Mouse (Mus musculus) kidney, adult 2 months (tissue): Measurements from ENCODE around the gene Golt1a. TPM values are rescaled to one million over a fixed set of nuclear protein-coding genes. Genes with fewer than 3 reads are reported as not detected.

Source experiments
- DNase-seq: peaks from one replicate; pipeline ENCODE4 v3.0.0; 2021
- H3K27ac ChIP-seq: fragments of 200-500 bp; 2 replicates; pipeline ENCODE4 v1.5.1; 2012; ENCODE audit warnings: low read depth, low read length, control low read depth, inconsistent platforms; ENCODE audit not compliant: insufficient read depth
- H3K27me3 ChIP-seq: fragments of 200-500 bp; replicated peaks from 2 replicates; pipeline ENCODE4 v1.6.1; 2012; ENCODE audit warnings: mild to moderate bottlenecking, moderate library complexity, low read length, inconsistent platforms; ENCODE audit not compliant: control insufficient read depth, insufficient read depth
- H3K36me3 ChIP-seq: fragments of 200-500 bp; 2 replicates; pipeline ENCODE4 v1.6.1; 2012; ENCODE audit warnings: mild to moderate bottlenecking, moderate library complexity, low read length, inconsistent platforms; ENCODE audit not compliant: control insufficient read depth, insufficient read depth
- H3K4me1 ChIP-seq: fragments of 200-500 bp; 2 replicates; pipeline ENCODE4 v1.6.1; 2011; ENCODE audit warnings: low read length; ENCODE audit not compliant: control insufficient read depth, insufficient read depth
- H3K4me3 ChIP-seq: fragments of 200-500 bp; 2 replicates; pipeline ENCODE4 v1.5.1; 2011; ENCODE audit warnings: mild to moderate bottlenecking, low read depth, low read length, control low read depth; ENCODE audit not compliant: insufficient read depth
- CTCF ChIP-seq: fragments of 200-500 bp; conservative IDR thresholded peaks from 2 replicates; pipeline ENCODE4 v1.5.1; 2011; ENCODE audit warnings: low read depth, mild to moderate bottlenecking, control low read depth, low read length, moderate library complexity, mixed read lengths; ENCODE audit not compliant: insufficient read depth, insufficient read length
- POLR2A ChIP-seq: fragments of 200-500 bp; IDR thresholded peaks from one replicate; pipeline ENCODE4 v1.6.1; 2011; ENCODE audit warnings: low read depth, low read length, control low read depth
- whole genome bisulfite sequencing: fragments of 180-500 bp; shearing (Covaris S2); methylation state at CpG from one replicate; pipeline ENCODE4 v1.1.7; 2018; 5-methylcytosine and 5-hydroxymethylcytosine counted together
- polyA plus RNA-seq: library from polyadenylated mRNA; depleted of rRNA; stranded (reverse); fragments of >200 nt; gene quantifications from 2 replicates; pipeline ENCODE4 v1.2.3, GENCODE M21; 2012; rRNA removed

The Golt1a gene
- polyA plus RNA-seq: 18.1 and 18.9 TPM in 2 replicates

DNA sequence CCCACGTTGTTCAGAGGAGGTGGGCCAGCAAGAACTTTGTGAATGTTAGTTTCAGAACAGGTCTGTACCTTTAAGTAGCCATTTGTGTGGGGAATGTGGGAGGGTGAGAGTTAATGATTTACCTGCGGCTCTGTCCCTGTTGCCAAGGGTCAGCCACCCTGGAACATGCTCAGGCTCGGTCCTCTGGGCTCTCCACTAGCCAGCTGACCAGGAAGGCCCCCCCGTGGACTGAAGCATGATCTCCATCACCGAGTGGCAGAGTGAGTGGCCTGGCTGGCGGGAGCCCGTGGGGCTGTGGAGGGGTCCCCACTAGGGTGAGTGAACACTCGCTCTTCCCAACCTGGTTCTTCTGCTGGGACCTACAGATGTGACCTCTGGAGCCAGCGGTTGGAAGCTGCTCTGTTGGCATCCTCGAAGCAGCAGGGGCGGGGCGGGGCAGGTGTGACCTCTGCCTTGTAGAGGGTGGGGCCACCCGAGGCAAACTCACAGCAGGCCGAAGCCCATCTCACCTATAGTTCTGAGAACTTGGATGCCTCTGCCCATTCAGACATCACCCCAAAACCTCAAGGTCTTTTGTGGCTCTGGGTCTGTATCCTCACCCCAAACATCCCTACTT, at the start of gene Golt1a:
Gene Golt1a (plus strand): TSS at position 149 of the 616 bp plus-strand sequence.
- no peak for TF ChIP-seq CTCF
- no peak for TF ChIP-seq POLR2A
- Histone ChIP-seq H3K27ac (peak within 1 kb of the TSS; percentile 97), H3K4me1 (peaks cover 19% of the 10 kb centered on the region; the same call in 1 of the 2 replicates), H3K36me3 (no peaks in the 10 kb centered on the region), H3K4me3 (peak within 1 kb of the TSS; percentile 58), H3K27me3 (no peaks in the 10 kb centered on the region)
- WGBS: 21% methylated on average over 14 of the region's 14 CpGs
- DNase-seq: peak; percentile 96

DNA sequence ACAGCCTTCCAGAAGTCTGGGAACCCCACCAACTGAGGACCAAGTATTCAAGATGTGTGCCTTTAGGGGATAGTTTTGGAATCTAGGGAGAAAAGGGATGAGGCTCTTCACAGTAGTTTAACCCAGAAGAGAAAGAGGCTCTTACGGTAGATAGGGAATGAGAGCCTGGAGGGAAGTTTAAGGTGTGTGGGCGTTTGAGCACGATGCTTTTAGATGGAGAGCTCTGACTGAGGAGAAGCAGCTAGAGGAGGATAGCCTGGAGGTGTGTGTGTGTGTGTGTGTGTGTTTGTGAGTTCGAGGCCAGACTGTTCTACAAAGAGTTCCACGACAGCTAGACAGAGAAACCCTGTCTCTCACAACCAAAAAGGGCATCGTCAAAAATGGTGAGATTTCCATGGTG, 47.0 kb upstream of the Golt1a start:
- Histone ChIP-seq H3K36me3 (peaks cover 2% of the 10 kb centered on the region; the same call in 1 of the 2 replicates), H3K4me1 (peaks cover 37% of the 10 kb centered on the region), H3K27me3 (no peaks in the 10 kb centered on the region), H3K4me3 (no peak overlapping the region), H3K27ac (no peak overlapping the region)
- DNase-seq: no peak
- 93% methylated on average over 6 of the region's 6 CpGs for WGBS
- TF ChIP-seq POLR2A (no peak), CTCF (no peak)

DNA sequence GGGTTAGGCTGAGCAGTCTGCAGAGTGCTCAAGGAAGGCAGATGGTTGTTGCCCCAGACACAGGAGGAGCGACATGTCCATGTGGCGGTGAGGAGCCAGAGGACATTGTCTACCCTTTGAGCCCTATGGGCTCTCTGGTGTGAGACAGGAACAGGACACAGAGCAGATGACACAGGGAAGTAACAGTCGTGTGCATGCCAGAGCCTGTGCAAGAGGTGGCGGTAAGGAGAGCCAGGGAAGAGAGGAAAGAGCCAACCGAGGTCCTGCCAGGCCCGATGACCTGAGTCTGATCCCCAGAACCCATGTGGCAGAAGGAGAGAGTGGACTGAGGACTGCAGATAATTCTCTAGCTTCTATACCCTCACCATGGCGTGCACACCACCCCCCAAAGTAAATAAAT, 46.5 kb upstream of the Golt1a start:
- WGBS: 65% methylated on average over 7 of the region's 7 CpGs
- Histone ChIP-seq H3K4me3 (no peak overlapping the region), H3K27ac (no peak overlapping the region), H3K36me3 (peaks cover 2% of the 10 kb centered on the region; the same call in 1 of the 2 replicates), H3K27me3 (no peaks in the 10 kb centered on the region), H3K4me1 (peaks cover 37% of the 10 kb centered on the region)
- TF ChIP-seq POLR2A (no peak), CTCF (no peak)
- no peak for DNase-seq

DNA sequence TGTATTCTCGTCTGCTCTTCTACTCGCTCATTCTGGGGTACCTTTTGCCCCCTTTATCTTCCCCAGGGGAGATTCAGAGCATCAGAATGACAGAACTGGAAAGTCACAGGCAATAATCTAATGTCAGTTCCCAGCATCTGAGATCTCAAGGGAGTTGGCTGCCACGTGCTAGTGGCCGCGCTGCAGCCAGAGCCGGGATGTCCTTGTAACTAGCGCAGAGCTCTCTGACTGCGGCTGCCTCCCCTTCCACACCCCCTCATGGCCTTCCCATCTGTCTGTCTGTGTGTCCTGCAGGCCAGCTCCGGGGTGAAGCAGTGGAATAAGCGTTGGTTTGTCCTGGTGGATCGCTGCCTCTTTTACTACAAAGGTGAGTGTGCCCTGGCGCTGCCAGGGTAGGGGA, 45.2 kb upstream of the Golt1a start:
- DNase-seq: no peak
- TF ChIP-seq POLR2A (no peak), CTCF (no peak)
- peaks cover 32% of the 10 kb centered on the region for H3K4me1 ChIP-seq
- peaks cover 2% of the 10 kb centered on the region; the same call in 1 of the 2 replicates for H3K36me3 ChIP-seq
- peak overlapping the region; percentile 36; the same call in 1 of the 2 replicates for H3K27ac ChIP-seq
- 50% methylated on average over 12 of the region's 12 CpGs for WGBS
- H3K27me3 ChIP-seq: no peaks in the 10 kb centered on the region
- H3K4me3 ChIP-seq: no peak overlapping the region

DNA sequence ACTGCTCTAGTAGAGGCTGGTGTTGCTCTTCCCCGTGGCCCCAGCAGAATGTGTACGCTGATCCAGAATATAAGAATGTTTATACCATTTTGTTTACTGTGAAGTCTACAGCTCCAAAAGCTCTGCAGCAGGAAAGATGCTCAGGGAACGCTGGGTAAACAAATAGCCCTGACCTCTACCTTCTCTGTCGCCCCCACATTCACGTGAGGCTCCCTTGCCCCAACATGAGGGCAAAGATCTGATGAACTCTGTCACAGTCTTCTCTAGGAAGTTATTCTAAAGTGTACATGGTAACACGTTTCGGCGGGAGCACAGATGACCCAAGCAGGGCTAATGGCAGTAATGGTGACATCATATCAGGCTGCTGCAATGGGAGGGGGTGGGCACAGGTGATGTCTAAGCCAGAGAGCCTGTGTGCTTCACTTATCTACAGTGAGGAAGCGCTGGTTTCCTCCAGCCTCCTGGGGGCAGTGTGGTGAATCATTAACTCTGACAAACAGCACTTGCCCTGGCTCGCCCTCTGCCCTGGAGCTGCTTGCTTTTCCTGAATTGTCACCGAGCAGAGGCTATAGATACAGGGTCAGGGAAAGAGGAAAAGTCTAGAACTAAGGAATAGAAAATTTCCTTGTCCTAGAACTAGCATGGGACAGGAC, 44.4 kb upstream of the Golt1a start:
- H3K27me3 ChIP-seq: no peaks in the 10 kb centered on the region
- peaks cover 5% of the 10 kb centered on the region; the same call in 1 of the 2 replicates for H3K36me3 ChIP-seq
- WGBS: 20% methylated on average over 11 of the region's 11 CpGs
- H3K4me1 ChIP-seq: peaks cover 32% of the 10 kb centered on the region
- TF ChIP-seq CTCF: peak; percentile 37
- TF ChIP-seq POLR2A: no peak
- DNase-seq: peak; percentile 89
- H3K27ac ChIP-seq: peak overlapping the region; percentile 81
- no peak overlapping the region for H3K4me3 ChIP-seq

DNA sequence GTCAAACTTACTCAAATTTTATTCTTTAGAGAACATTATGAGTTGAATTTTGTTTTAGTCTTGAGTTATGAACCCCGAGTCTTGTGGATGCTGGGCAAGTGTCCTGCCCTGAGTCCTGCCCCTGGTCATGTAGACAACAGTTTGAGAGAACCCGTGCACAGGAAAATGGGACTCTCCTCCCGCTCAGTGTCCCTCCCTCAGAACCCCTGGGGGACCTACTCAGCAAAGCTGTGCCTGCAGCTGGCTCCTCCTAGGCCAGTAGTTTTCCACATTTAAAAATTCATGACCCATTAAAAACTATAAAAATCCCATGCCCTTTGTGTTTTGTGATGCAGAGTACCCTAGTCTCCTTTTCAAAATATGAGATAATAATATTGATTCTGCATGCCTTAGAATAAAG, 42.5 kb upstream of the Golt1a start:
- DNase-seq: peak; percentile 56
- 34% methylated on average over 3 of the region's 3 CpGs for WGBS
- Histone ChIP-seq H3K36me3 (peaks cover 8% of the 10 kb centered on the region), H3K27me3 (no peaks in the 10 kb centered on the region), H3K4me1 (peaks cover 32% of the 10 kb centered on the region), H3K27ac (no peak overlapping the region), H3K4me3 (no peak overlapping the region)
- TF ChIP-seq POLR2A: no peak
- TF ChIP-seq CTCF: no peak

DNA sequence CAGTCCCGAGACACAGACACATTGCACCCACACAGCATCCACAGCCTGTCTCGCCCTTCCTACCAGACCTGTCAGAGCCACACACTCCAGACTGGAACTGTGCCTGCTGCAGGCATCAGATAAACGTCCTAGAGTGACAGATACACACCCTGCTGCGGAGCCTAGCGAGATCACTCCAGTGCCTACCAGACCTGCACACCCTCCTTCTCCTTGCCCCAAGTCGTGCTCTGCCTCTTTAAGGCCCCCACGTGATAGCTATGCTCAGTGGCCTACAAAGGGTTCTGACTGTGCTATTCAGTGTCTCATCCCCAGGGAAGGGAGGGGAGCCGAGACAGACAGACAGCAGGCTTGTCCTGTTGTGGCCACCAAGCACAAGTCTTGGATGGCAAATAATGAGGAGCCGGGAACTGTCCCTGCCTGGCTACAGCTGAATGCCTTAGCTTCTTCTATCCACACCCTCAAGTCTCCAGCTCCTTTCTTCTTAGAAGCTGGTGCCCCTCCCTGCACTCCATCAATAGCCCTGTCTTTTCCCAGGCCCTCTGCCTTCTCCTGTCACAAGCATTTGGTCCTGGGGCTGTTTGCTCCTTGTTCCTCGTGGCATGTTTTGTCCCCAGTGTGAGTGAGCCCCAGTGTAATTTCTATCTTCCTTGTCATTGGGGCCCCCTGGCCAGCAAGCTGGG, 41.6 kb upstream of the Golt1a start:
- 43% methylated on average over 10 of the region's 10 CpGs for WGBS
- no peaks in the 10 kb centered on the region for H3K27me3 ChIP-seq
- no peak for DNase-seq
- H3K4me3 ChIP-seq: no peak overlapping the region
- H3K36me3 ChIP-seq: peaks cover 8% of the 10 kb centered on the region
- H3K4me1 ChIP-seq: peaks cover 31% of the 10 kb centered on the region
- H3K27ac ChIP-seq: peak overlapping the region; percentile 9
- TF ChIP-seq POLR2A: no peak
- no peak for TF ChIP-seq CTCF
